Mouse (Mus musculus) adrenal gland, adult 8-10 months (tissue): ENCODE results near the gene Olfr1499. TPM values are rescaled to one million over a fixed set of nuclear protein-coding genes. Genes with fewer than 3 reads are reported as not detected.
"Not testable (repeated sequence)": the region's sequence is repeated elsewhere in the genome, so short reads cannot be mapped to it uniquely, and the experiment has no call there.

Experiments
- DNase-seq: peaks from one replicate; pipeline ENCODE4 v3.0.0; 2022
- total RNA-seq, 4 experiments: library from RNA; stranded (reverse); gene quantifications; 2 replicates each; pipeline ENCODE4 v1.2.4; 2022

Olfr1499 gene
- not detected for total RNA-seq

GRCm38 (mm10) chr19:13819347-13819746, at the start of gene Olfr1499:
Gene Olfr1499 (minus strand): TSS chr19:13819447.
- DNase-seq = no peak

- no peak for DNase-seq
Observed at GRCm38 (mm10) chr19:13861495-13861894, 42.2 kb upstream of the Olfr1499 start, which contains the start of gene Olfr1502. Gene Olfr1502 (plus strand): TSS chr19:13861795.

- DNase-seq = not testable (repeated sequence)
Observed at GRCm38 (mm10) chr19:13850592-13850991, 31.3 kb upstream of the Olfr1499 start, which contains the start of gene Olfr1501. Gene Olfr1501 (minus strand): TSS chr19:13850692.

GRCm38 (mm10) chr19:13830388-13830787, 11.1 kb upstream of the Olfr1499 start, which contains the start of gene Olfr1500:
Gene Olfr1500 (minus strand): TSS chr19:13830488.
- no peak for DNase-seq

- DNase-seq = no peak
Observed at GRCm38 (mm10) chr19:13828447-13828846, 9.2 kb upstream of the Olfr1499 start.

- no peak for DNase-seq
Observed at GRCm38 (mm10) chr19:13820847-13821246, 1.6 kb upstream of the Olfr1499 start.

GRCm38 (mm10) chr19:13818827-13819226, 420 bp downstream of the Olfr1499 start:
- no peak for DNase-seq

- no peak for DNase-seq
Observed at GRCm38 (mm10) chr19:13812823-13813222, 6.4 kb downstream of the Olfr1499 start.

- not testable (repeated sequence) for DNase-seq
Observed at GRCm38 (mm10) chr19:13805486-13805885, 13.8 kb downstream of the Olfr1499 start.

GRCm38 (mm10) chr19:13798102-13798501, 21.1 kb downstream of the Olfr1499 start, which contains the start of gene Olfr1497:
Gene Olfr1497 (minus strand): TSS chr19:13798202.
- DNase-seq = no peak

- no peak for DNase-seq
Observed at GRCm38 (mm10) chr19:13777578-13777977, 41.7 kb downstream of the Olfr1499 start, which contains the start of gene Olfr1496. Gene Olfr1496 (plus strand): TSS chr19:13777878.

GRCm38 (mm10) chr19:13768565-13769276, 50.5 kb downstream of the Olfr1499 start:
- no peak for DNase-seq

- no peak for DNase-seq
Observed at GRCm38 (mm10) chr19:13764306-13764705, 54.9 kb downstream of the Olfr1499 start, which contains the start of gene Olfr1495. Gene Olfr1495 (plus strand): TSS chr19:13764606.

Other genes with a start within 250 kb of the Olfr1499 start
- not detected for gene Olfr1484, start 235.9 kb downstream of the Olfr1499 start, total RNA-seq
- not detected for gene Olfr1487, start 202.1 kb downstream of the Olfr1499 start, total RNA-seq
- gene Olfr1489, start 187.8 kb downstream of the Olfr1499 start, total RNA-seq = not detected
- gene Olfr1490, start 168.4 kb downstream of the Olfr1499 start, total RNA-seq = not detected
- gene Olfr1491, start 122.2 kb downstream of the Olfr1499 start, total RNA-seq = not detected
- gene Olfr1493-ps1, start 96.2 kb downstream of the Olfr1499 start, total RNA-seq = not detected
- not detected for gene Olfr1494, start 79.7 kb downstream of the Olfr1499 start, total RNA-seq
- not detected for gene Olfr1495, start 54.8 kb downstream of the Olfr1499 start, total RNA-seq
- gene Olfr1496, start 41.6 kb downstream of the Olfr1499 start, total RNA-seq = not detected
- not detected for gene Olfr1497, start 21.2 kb downstream of the Olfr1499 start, total RNA-seq
- not detected for gene Olfr1500, start 11.0 kb upstream of the Olfr1499 start, total RNA-seq
- gene Olfr1501, start 31.2 kb upstream of the Olfr1499 start, total RNA-seq = not detected
- not detected for gene Olfr1502, start 42.3 kb upstream of the Olfr1499 start, total RNA-seq
- not detected for gene Olfr1504, start 78.5 kb upstream of the Olfr1499 start, total RNA-seq
- gene Olfr1505, start 94.1 kb upstream of the Olfr1499 start, total RNA-seq = not detected